Mouse (Mus musculus): ENCODE data around the gene Olfr213.

GRCm38 (mm10) chr6:116493742-116494141 lies 44.5 kb upstream of the Olfr213 start:
- TF ChIP-seq CTCF (IDR thresholded peaks at IDR 0.05; ENCODE audit: low read depth, low read length): no peak
- TF ChIP-seq POLR2A (IDR thresholded peaks at IDR 0.05; ENCODE audit: extremely low read depth, insufficient read depth, low read length): no peak

Data from liver, adult 2 months (tissue).